Mouse (Mus musculus): ENCODE data around the gene Zswim1.
"Not testable (repeated sequence)": the region's sequence is repeated elsewhere in the genome, so short reads cannot be mapped to it uniquely, and the experiment has no call there.

The Zswim1 gene

GRCm38 (mm10) chr2:164868491-164868890 is 46.0 kb downstream of the Zswim1 start:
- peak; percentile 94 for DNase-seq

GRCm38 (mm10) chr2:164871602-164872303 is 49.3 kb downstream of the Zswim1 start:
- no peak for DNase-seq

- DNase-seq, result peak; percentile 92
These were observed 51.1 kb downstream of the Zswim1 start for GRCm38 (mm10) chr2:164873621-164874020.

- DNase-seq, result peak; percentile 99
These were observed 51.8 kb downstream of the Zswim1 start for GRCm38 (mm10) chr2:164874239-164874769.

- not testable (repeated sequence) for DNase-seq
These were observed 53.2 kb downstream of the Zswim1 start for GRCm38 (mm10) chr2:164875648-164876047.

All from heart, adult 11 months (tissue).